Mouse (Mus musculus) liver, embryonic 11.5 days (tissue): ENCODE measurements around the gene Dnmt3l. TPM values are rescaled to one million over a fixed set of nuclear protein-coding genes. Genes with fewer than 3 reads are reported as not detected.

Experiments
- ATAC-seq: fragments of 200-750 bp; cut with Nextera tagmentation; replicated peaks from 2 replicates; pipeline ENCODE4 v1.8.0; 2017; ENCODE audit warnings: moderate number of reproducible peaks, mild to moderate bottlenecking, moderate TSS enrichment, moderate library complexity; ENCODE audit not compliant: low FRiP score
- DNase-seq: peaks from one replicate; pipeline ENCODE4 v3.0.0-alpha.2; 2017; ENCODE audit warnings: low spot score
- H3K27ac ChIP-seq: fragments of 300-500 bp; sonication (generic); 2 replicates; pipeline ENCODE4 v1.5.1; 2014; ENCODE audit warnings: mild to moderate bottlenecking, low read depth, low read length, control low read depth
- H3K27me3 ChIP-seq: fragments of 300-500 bp; sonication (generic); replicated peaks from 2 replicates; pipeline ENCODE4 v1.6.1; 2014; ENCODE audit warnings: low read length, mixed read lengths; ENCODE audit not compliant: control insufficient read depth, insufficient read depth
- H3K36me3 ChIP-seq: fragments of 300-500 bp; sonication (generic); 2 replicates; pipeline ENCODE4 v1.6.1; 2014; ENCODE audit warnings: mild to moderate bottlenecking, low read length, moderate library complexity, mixed read lengths; ENCODE audit not compliant: control insufficient read depth, insufficient read depth
- H3K4me1 ChIP-seq: fragments of 300-500 bp; sonication (generic); replicated peaks from 2 replicates; pipeline ENCODE4 v1.6.1; 2014; ENCODE audit warnings: low read length, mixed read lengths; ENCODE audit not compliant: control insufficient read depth, insufficient read depth
- H3K4me2 ChIP-seq: fragments of 300-500 bp; sonication (generic); 2 replicates; pipeline ENCODE4 v1.6.1; 2014; ENCODE audit warnings: mild to moderate bottlenecking, control low read depth, moderate library complexity
- H3K4me3 ChIP-seq: fragments of 300-500 bp; sonication (generic); 2 replicates; pipeline ENCODE4 v1.5.1; 2014; ENCODE audit warnings: low read depth, low read length, control low read depth
- H3K9ac ChIP-seq: fragments of 300-500 bp; sonication (generic); 2 replicates; pipeline ENCODE4 v1.6.1; 2014; ENCODE audit warnings: low read depth, low read length, control low read depth
- H3K9me3 ChIP-seq: fragments of 300-500 bp; sonication (generic); 2 replicates; pipeline ENCODE4 v1.6.1; 2016; ENCODE audit warnings: low read length, inconsistent platforms, mixed read lengths; ENCODE audit not compliant: control insufficient read depth
- WGBS: fragments of 180-500 bp; shearing (Covaris S2); extraction: QIAGEN DNeasy Blood & Tissue Kit; methylation state at CpG from one replicate; pipeline ENCODE4 v1.1.7; 2014; 5-methylcytosine and 5-hydroxymethylcytosine counted together
- polyA plus RNA-seq: library from polyadenylated mRNA; unstranded; fragments of >200 nt; fragmentation: Nextera tagmentation; extraction: Ambion mirVana; gene quantifications from 2 replicates; pipeline ENCODE4 v1.2.1, GENCODE M21; 2014

Dnmt3l gene
- polyA plus RNA-seq, 1 experiment from 2014 or later: not detected

GRCm38 (mm10) chr10:78067226-78067625, 25.5 kb downstream of the Dnmt3l start:
- no peak overlapping the region for H3K4me3 ChIP-seq
- ATAC-seq (0 out of 2 replicates have a peak, but pooled peaks have one; percentile 18), DNase-seq (no peak)
- 40% methylated on average over 4 of the region's 4 CpGs for WGBS
- no peak overlapping the region for H3K9ac ChIP-seq
- no peak overlapping the region for H3K4me2 ChIP-seq
- no peaks in the 10 kb centered on the region; the same call in 1 of the 2 replicates for H3K4me1 ChIP-seq
- H3K9me3 ChIP-seq: no peaks in the 10 kb centered on the region
- H3K27me3 ChIP-seq: peaks cover 42% of the 10 kb centered on the region
- H3K36me3 ChIP-seq: no peaks in the 10 kb centered on the region
- H3K27ac ChIP-seq: no peak overlapping the region

- no peaks in the 10 kb centered on the region for H3K36me3 ChIP-seq
- 23% methylated on average over 11 of the region's 11 CpGs for WGBS
- H3K4me2 ChIP-seq: peak overlapping the region; percentile 82
- H3K9me3 ChIP-seq: no peaks in the 10 kb centered on the region
- DNase-seq: no peak
- H3K4me3 ChIP-seq: peak overlapping the region; percentile 58
- H3K27me3 ChIP-seq: peaks cover 42% of the 10 kb centered on the region
- no peak overlapping the region for H3K9ac ChIP-seq
- H3K27ac ChIP-seq: no peak overlapping the region
- no peak for ATAC-seq
- no peaks in the 10 kb centered on the region; the same call in 1 of the 2 replicates for H3K4me1 ChIP-seq
Measured at GRCm38 (mm10) chr10:78068541-78068940, 26.8 kb downstream of the Dnmt3l start.

- Histone ChIP-seq H3K4me2 (peak within 1 kb of the TSS; percentile 82), H3K27ac (no peak within 1 kb of the TSS; the same call in 1 of the 2 replicates), H3K36me3 (no peaks in the 10 kb centered on the region), H3K9ac (peak within 1 kb of the TSS; percentile 58), H3K9me3 (no peaks in the 10 kb centered on the region), H3K4me1 (no peaks in the 10 kb centered on the region; the same call in 1 of the 2 replicates), H3K27me3 (peaks cover 42% of the 10 kb centered on the region), H3K4me3 (peak within 1 kb of the TSS; percentile 58)
- peak; percentile 78 for ATAC-seq
- under 1% methylated on average over 66 of the region's 66 CpGs for WGBS
- peak; percentile 71 for DNase-seq
Measured at GRCm38 (mm10) chr10:78069101-78070011, 27.6 kb downstream of the Dnmt3l start, which contains the start of gene Icosl. Gene Icosl (plus strand): TSS chr10:78069302.

GRCm38 (mm10) chr10:78074151-78074550, 32.4 kb downstream of the Dnmt3l start:
- H3K4me2 ChIP-seq: no peak overlapping the region
- peaks cover 24% of the 10 kb centered on the region for H3K27me3 ChIP-seq
- H3K4me3 ChIP-seq: no peak overlapping the region
- ATAC-seq: no peak
- H3K27ac ChIP-seq: no peak overlapping the region
- WGBS: 67% methylated on average over 4 of the region's 4 CpGs
- DNase-seq: no peak
- no peak overlapping the region for H3K9ac ChIP-seq
- 0 out of 2 replicates have a peak, but pooled peaks cover 2% of the 10 kb centered on the region for H3K36me3 ChIP-seq
- H3K9me3 ChIP-seq: no peaks in the 10 kb centered on the region
- H3K4me1 ChIP-seq: no peaks in the 10 kb centered on the region

- Histone ChIP-seq H3K4me3 (no peak overlapping the region), H3K9me3 (no peaks in the 10 kb centered on the region), H3K27ac (no peak overlapping the region), H3K9ac (no peak overlapping the region), H3K27me3 (peaks cover 16% of the 10 kb centered on the region), H3K36me3 (0 out of 2 replicates have a peak, but pooled peaks cover 2% of the 10 kb centered on the region), H3K4me2 (no peak overlapping the region), H3K4me1 (no peaks in the 10 kb centered on the region)
- DNase-seq: no peak
- ATAC-seq: no peak
- WGBS: 52% methylated on average over 11 of the region's 11 CpGs
Measured at GRCm38 (mm10) chr10:78074977-78075376, 33.2 kb downstream of the Dnmt3l start.

GRCm38 (mm10) chr10:78077862-78078261, 36.1 kb downstream of the Dnmt3l start:
- no peaks in the 10 kb centered on the region for H3K27me3 ChIP-seq
- no peak overlapping the region for H3K4me3 ChIP-seq
- WGBS: 73% methylated on average over 9 of the region's 9 CpGs
- H3K36me3 ChIP-seq: 0 out of 2 replicates have a peak, but pooled peaks cover 2% of the 10 kb centered on the region
- ATAC-seq (no peak), DNase-seq (no peak)
- H3K27ac ChIP-seq: no peak overlapping the region
- no peak overlapping the region for H3K4me2 ChIP-seq
- no peaks in the 10 kb centered on the region for H3K4me1 ChIP-seq
- no peaks in the 10 kb centered on the region for H3K9me3 ChIP-seq
- H3K9ac ChIP-seq: no peak overlapping the region

GRCm38 (mm10) chr10:78078276-78078675, 36.5 kb downstream of the Dnmt3l start:
- DNase-seq: no peak

GRCm38 (mm10) chr10:78079955-78080591, 38.3 kb downstream of the Dnmt3l start:
- DNase-seq (peak; percentile 28), ATAC-seq (no peak)
- Histone ChIP-seq H3K4me1 (no peaks in the 10 kb centered on the region), H3K4me3 (no peak overlapping the region), H3K4me2 (no peak overlapping the region), H3K36me3 (0 out of 2 replicates have a peak, but pooled peaks cover 2% of the 10 kb centered on the region), H3K27ac (no peak overlapping the region), H3K9me3 (no peaks in the 10 kb centered on the region), H3K9ac (no peak overlapping the region), H3K27me3 (no peaks in the 10 kb centered on the region)
- WGBS: 75% methylated on average over 4 of the region's 4 CpGs

More at GRCm38 (mm10) chr10:78078276-78078675, 36.5 kb downstream of the Dnmt3l start:
- no peak for ATAC-seq
- WGBS: 55% methylated on average over 5 of the region's 5 CpGs
- H3K36me3 ChIP-seq: 0 out of 2 replicates have a peak, but pooled peaks cover 2% of the 10 kb centered on the region
- H3K4me2 ChIP-seq: no peak overlapping the region
- no peak overlapping the region for H3K27ac ChIP-seq
- H3K4me1 ChIP-seq: no peaks in the 10 kb centered on the region
- no peak overlapping the region for H3K4me3 ChIP-seq
- H3K9me3 ChIP-seq: no peaks in the 10 kb centered on the region
- H3K27me3 ChIP-seq: no peaks in the 10 kb centered on the region
- H3K9ac ChIP-seq: no peak overlapping the region
